Mouse (Mus musculus) ES-Bruce4 (cell line): Measurements from ENCODE around the gene Prex1. TPM values are rescaled to one million over a fixed set of nuclear protein-coding genes. Genes with fewer than 3 reads are reported as not detected.
"Not testable (repeated sequence)": the region's sequence is repeated elsewhere in the genome, so short reads cannot be mapped to it uniquely, and the experiment has no call there.

Experiments used
- H3K27ac ChIP-seq: 2 replicates; pipeline ENCODE4 v1.5.1; 2012; ENCODE audit warnings: low read length, inconsistent platforms; ENCODE audit not compliant: insufficient read depth
- H3K27me3 ChIP-seq: 2 replicates; pipeline ENCODE4 v1.6.1; 2012; ENCODE audit warnings: mild to moderate bottlenecking, low read length, inconsistent platforms; ENCODE audit not compliant: control insufficient read depth, poor library complexity, insufficient read depth, severe bottlenecking
- H3K36me3 ChIP-seq: 2 replicates; pipeline ENCODE4 v1.6.1; 2012; ENCODE audit warnings: inconsistent platforms, mild to moderate bottlenecking, low read length, moderate library complexity; ENCODE audit not compliant: control insufficient read depth, poor library complexity, insufficient read depth, severe bottlenecking
- H3K4me1 ChIP-seq: one replicate; pipeline ENCODE4 v1.8.1; 2011; ENCODE audit warnings: low read length; ENCODE audit not compliant: control insufficient read depth, insufficient read depth
- H3K4me3 ChIP-seq: 2 replicates; pipeline ENCODE4 v1.5.1; 2011; ENCODE audit warnings: low read depth, mild to moderate bottlenecking, low read length
- H3K9ac ChIP-seq: 2 replicates; pipeline ENCODE4 v1.6.1; 2012; ENCODE audit warnings: low read depth, mild to moderate bottlenecking, inconsistent platforms; ENCODE audit not compliant: poor library complexity, severe bottlenecking
- H3K9me3 ChIP-seq: replicated peaks from 2 replicates; pipeline ENCODE4 v1.6.1; 2012; ENCODE audit warnings: mild to moderate bottlenecking, low read length, inconsistent platforms; ENCODE audit not compliant: control insufficient read depth, poor library complexity, insufficient read depth, severe bottlenecking
- CTCF ChIP-seq: IDR thresholded peaks from one replicate; pipeline ENCODE4 v1.8.1; 2011; ENCODE audit warnings: low read depth, low read length
- EP300 ChIP-seq: IDR thresholded peaks from 2 replicates; pipeline ENCODE4 v1.6.1; 2011; ENCODE audit warnings: low read depth, low read length; ENCODE audit not compliant: insufficient read depth
- POLR2A ChIP-seq: IDR thresholded peaks from one replicate; pipeline ENCODE4 v1.8.1; 2011; ENCODE audit warnings: low read length; ENCODE audit not compliant: insufficient read depth
- polyA plus RNA-seq: library from polyadenylated mRNA; stranded (reverse); fragments of >200 nt; gene quantifications from 2 replicates; pipeline ENCODE4 v1.2.4, GENCODE M21; 2011; ENCODE audit warnings: low read depth; ENCODE audit not compliant: missing spikeins, insufficient read depth, insufficient read length

Gene Prex1
- polyA plus RNA-seq, 1 experiment: 10.2 TPM

DNA sequence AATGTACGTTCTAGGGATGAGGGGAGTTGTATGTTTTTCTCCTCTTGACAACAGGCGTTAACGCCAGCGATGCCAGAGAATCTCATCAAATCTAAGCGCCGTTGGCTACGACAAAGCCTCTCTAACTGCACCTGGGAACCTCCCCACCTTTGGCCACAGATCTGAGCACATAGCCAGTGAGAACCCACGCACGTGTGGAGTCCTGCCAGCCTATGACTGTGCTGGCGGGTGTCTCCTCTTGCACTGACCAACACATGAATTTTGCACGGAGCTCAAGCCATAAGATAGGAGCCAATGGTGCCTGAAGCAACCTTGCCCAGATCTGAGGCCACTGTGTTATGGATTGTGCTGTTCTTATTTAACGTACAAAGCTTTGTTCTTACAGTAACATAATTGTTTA lies 193.1 kb downstream of the Prex1 start:
- TF ChIP-seq EP300 (no peak), POLR2A (no peak), CTCF (no peak)
- H3K27ac ChIP-seq: no peak overlapping the region
- H3K9me3 ChIP-seq: no peaks in the 10 kb centered on the region
- H3K4me3 ChIP-seq: no peak overlapping the region
- H3K9ac ChIP-seq: no peak overlapping the region
- H3K27me3 ChIP-seq: no peaks in the 10 kb centered on the region
- H3K4me1 ChIP-seq: no peaks in the 10 kb centered on the region
- H3K36me3 ChIP-seq: no peaks in the 10 kb centered on the region

DNA sequence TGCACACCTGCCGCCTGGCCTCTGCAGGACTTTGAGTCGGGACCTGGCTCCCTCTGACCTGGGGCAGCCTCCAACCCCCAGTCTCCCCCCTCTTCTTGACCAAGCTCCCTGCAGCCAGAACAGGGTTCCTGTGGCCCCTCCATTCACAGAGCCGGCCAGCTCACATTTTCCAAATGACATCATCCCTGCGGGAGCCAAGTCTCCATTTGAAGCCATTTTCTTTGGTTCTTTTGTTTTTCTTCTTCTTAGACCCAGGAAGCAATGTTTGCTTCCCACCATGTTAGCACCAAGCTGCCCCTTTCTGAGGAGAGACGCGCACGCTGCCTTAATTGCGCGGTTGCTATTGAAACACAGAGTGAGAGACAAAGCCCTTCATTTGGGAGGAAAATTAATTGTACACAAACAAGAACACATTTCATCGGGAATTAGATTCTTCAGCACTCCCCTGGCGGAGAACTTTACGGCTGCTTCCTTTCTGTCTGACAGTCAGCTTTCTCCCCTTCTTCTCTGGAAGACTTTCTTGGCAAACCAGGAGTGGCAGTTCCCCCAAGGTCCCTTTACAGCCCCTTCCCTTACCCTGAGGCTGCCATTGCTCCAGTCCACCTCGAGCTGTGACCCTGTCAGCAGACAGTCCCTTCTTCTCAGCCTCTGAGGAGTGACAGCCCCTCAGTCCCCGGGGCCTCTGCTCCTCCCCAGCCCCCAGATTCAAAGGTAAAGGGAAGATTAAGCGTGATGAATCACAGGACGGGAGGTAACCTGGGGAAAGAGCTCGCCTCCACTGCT lies 196.0 kb downstream of the Prex1 start:
- not testable (repeated sequence) for H3K9me3 ChIP-seq, H3K4me1 ChIP-seq, H3K9ac ChIP-seq, H3K4me3 ChIP-seq, H3K27me3 ChIP-seq, H3K36me3 ChIP-seq, H3K27ac ChIP-seq

DNA sequence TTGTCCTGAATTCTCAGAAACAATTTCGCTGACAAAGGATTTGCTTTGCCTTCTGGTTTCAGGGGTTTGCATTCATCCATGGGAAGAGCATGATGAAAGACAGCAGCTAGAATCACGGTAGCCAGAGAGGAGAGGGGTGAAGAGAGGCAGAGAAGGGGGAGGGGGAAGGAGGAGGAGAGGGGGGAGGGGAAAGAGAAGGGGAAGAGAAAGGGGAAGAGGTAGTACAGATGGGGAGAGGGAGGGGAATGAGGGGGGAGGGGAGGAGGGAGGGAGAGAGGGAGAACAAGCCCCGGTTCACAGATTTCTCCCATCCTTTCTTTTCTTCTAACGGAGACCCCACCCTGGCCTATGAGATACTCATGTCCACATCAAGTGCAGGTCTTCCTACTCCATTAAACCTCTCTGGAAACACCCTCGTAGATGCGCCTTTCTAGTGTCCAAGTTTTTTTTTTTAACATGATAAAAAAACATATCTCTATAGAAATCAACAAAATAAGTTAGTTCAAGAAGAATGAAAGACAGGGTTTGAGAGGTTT lies 196.7 kb downstream of the Prex1 start:
- H3K4me1 ChIP-seq: no peaks in the 10 kb centered on the region
- no peaks in the 10 kb centered on the region for H3K27me3 ChIP-seq
- TF ChIP-seq EP300 (no peak), POLR2A (no peak), CTCF (no peak)
- no peaks in the 10 kb centered on the region for H3K9me3 ChIP-seq
- H3K27ac ChIP-seq: no peak overlapping the region
- H3K4me3 ChIP-seq: no peak overlapping the region
- no peak overlapping the region for H3K9ac ChIP-seq
- no peaks in the 10 kb centered on the region for H3K36me3 ChIP-seq

Other genes starting within 250 kb of the Prex1 start
- gene Trp53rkb, start 78.7 kb upstream of the Prex1 start, polyA plus RNA-seq: 2.4 and 4.3 TPM in 2 replicates
- 25.8 and 28.3 TPM in 2 replicates for gene Arfgef2, start 91.8 kb upstream of the Prex1 start, polyA plus RNA-seq
- 273 and 298 TPM in 2 replicates for gene Cse1l, start 192.2 kb upstream of the Prex1 start, polyA plus RNA-seq